Mouse (Mus musculus) hematopoietic multipotent progenitor cell, adult 10-12 weeks (in vitro differentiated cells): Measurements from ENCODE around the gene Gm20481. TPM values are rescaled to one million over a fixed set of nuclear protein-coding genes. Genes with fewer than 3 reads are reported as not detected.

Source experiments
- polyA plus RNA-seq: library from polyadenylated mRNA; stranded (reverse); fragments of >175 nt; gene quantifications from 2 replicates; pipeline ENCODE4 v1.2.3, GENCODE M21; 2012; ENCODE audit warnings: low replicate concordance

Gene Gm20481
- polyA plus RNA-seq: not detected in 2 replicates

GRCm38 (mm10) chr17:34969822-34970221, at the start of gene Gm20481:
Gene Gm20481 (plus strand): TSS chr17:34969912.

GRCm38 (mm10) chr17:34931061-34931734, 38.5 kb upstream of the Gm20481 start, which contains the start of gene Neu1:
Gene Neu1 (plus strand): TSS chr17:34931253.

GRCm38 (mm10) chr17:34959130-34959778, 10.5 kb upstream of the Gm20481 start, which contains the start of gene Hspa1b:
Gene Hspa1b (minus strand): TSS chr17:34959238.

GRCm38 (mm10) chr17:34972069-34972749, 2.5 kb downstream of the Gm20481 start, which contains the start of the genes Hspa1a and Hspa1l:
Gene Hspa1a (minus strand): TSS chr17:34972156.
Gene Hspa1l (plus strand): TSS chr17:34972703.

DNA sequence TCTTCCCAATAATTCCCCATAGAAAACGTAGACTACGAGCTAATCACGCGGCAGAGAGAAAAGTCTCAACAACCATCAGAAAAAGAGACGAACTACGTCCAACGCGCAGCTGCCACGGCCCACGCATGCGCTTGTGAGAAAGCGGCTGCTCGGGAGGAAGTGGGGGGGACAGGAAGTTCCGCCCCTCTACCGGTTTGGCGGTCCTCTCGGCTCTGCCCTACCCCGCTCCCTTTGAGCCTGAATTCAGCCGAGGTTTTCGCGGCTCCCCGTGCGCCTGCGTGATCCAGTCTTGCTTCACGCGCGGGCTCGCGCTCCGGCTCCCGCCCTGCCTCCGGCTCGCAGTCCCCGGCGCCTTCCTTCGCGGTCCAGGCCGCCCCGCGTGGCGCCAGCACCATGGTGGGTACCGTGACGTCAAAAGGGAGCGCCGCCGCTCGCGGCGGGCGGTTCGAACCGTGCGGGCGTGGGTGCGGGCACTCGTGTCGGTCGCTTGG, 12.0 kb downstream of the Gm20481 start, which contains the start of gene Lsm2:
Gene Lsm2 (plus strand): TSS at position 173 of the 491 bp plus-strand sequence.

DNA sequence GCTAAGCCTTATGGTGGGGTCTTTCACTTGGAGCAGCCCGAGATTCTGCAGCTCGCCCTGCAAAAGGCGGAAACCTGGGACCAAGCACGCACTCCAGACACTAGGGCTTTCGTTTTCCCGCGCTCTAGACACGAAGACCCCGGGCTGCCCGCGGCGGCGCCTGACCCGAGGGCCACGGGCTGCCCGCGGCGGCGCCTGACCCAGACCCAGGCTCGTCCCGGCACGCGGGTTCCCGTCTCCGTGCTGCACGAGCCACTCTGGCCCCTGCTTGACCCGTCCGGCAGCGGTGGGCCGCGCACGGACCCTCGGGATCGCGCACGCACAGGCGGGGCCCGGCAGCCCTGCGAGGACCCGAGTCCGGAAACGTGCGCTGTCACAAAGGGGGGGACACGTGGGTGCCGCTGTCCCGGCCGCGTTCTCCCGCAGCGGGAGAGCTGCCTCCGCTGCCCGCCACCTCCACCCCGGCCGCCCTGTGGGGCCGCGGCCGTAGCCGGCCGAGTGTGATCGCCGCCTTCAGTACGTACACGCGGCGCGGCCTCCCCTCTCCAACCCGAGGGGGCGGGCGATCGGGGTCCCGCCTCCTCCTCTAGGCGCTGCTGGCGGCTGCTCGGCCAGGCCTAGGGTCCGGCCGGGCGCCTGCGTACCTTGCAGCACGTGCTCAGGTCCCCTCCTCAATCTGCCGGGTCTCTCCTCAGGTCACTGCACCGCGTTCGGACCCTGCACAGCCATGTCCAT, 31.2 kb downstream of the Gm20481 start, which contains the start of gene Vars:
Gene Vars (plus strand): TSS at position 271 of the 735 bp plus-strand sequence.

DNA sequence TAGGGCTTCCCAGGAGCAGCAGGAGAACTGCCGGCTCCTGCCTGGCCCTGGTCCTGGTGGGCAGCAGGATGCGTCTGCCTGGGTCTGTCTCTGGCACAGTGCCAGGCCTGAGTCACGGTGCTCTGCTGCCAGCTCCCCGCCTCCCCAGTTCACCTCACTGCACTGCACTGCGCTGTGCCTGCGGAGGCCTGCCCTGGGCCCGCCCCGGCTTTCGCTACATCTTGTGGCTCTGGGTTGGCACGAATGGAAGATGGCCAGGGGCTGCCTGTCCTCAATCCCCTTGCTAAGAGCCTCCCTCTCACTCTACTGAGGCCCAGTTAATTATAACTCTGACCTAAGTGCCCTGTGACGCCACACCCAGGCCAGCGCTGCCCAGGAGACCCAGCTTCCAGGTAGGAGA, 46.7 kb downstream of the Gm20481 start, which contains the start of gene Vwa7:
Gene Vwa7 (plus strand): TSS at position 204 of the 400 bp plus-strand sequence.

Other genes with a start within 250 kb of the Gm20481 start
- gene C4b, start 226.0 kb upstream of the Gm20481 start, polyA plus RNA-seq: 1.6 and 2.8 TPM in 2 replicates
- gene Cyp21a1, start 165.4 kb upstream of the Gm20481 start, polyA plus RNA-seq: 0.26 and 0.85 TPM in 2 replicates
- gene Stk19, start 133.0 kb upstream of the Gm20481 start, polyA plus RNA-seq: 35.1 and 41.2 TPM in 2 replicates
- 64.7 and 107 TPM in 2 replicates for gene Dxo, start 132.9 kb upstream of the Gm20481 start, polyA plus RNA-seq
- 73.9 and 94.6 TPM in 2 replicates for gene Skiv2l, start 119.7 kb upstream of the Gm20481 start, polyA plus RNA-seq
- gene Nelfe, start 119.5 kb upstream of the Gm20481 start, polyA plus RNA-seq: 110 and 113 TPM in 2 replicates
- gene Cfb, start 107.4 kb upstream of the Gm20481 start, polyA plus RNA-seq: 0.42 and 1.0 TPM in 2 replicates
- 12.3 and 13.4 TPM in 2 replicates for gene Zbtb12, start 90.4 kb upstream of the Gm20481 start, polyA plus RNA-seq
- gene Gm20547, start 87.9 kb upstream of the Gm20481 start, polyA plus RNA-seq: 0.10 TPM in 1 of 2 replicates, not detected in the other
- 1.6 and 6.5 TPM in 2 replicates for gene C2, start 71.6 kb upstream of the Gm20481 start, polyA plus RNA-seq
- gene Ehmt2, start 71.4 kb upstream of the Gm20481 start, polyA plus RNA-seq: 299 and 719 TPM in 2 replicates
- gene Slc44a4, start 55.4 kb upstream of the Gm20481 start, polyA plus RNA-seq: not detected in 2 replicates
- gene Neu1, start 38.7 kb upstream of the Gm20481 start, polyA plus RNA-seq: 46.6 and 61.8 TPM in 2 replicates
- 3.0 and 6.4 TPM in 2 replicates for gene Hspa1b, start 10.7 kb upstream of the Gm20481 start, polyA plus RNA-seq
- 0.68 and 2.2 TPM in 2 replicates for gene Hspa1a, start 2.2 kb downstream of the Gm20481 start, polyA plus RNA-seq
- not detected in 2 replicates for gene Hspa1l, start 2.8 kb downstream of the Gm20481 start, polyA plus RNA-seq
- 51.7 and 75.3 TPM in 2 replicates for gene Lsm2, start 11.9 kb downstream of the Gm20481 start, polyA plus RNA-seq
- 768 and 1,214 TPM in 2 replicates for gene Vars, start 31.1 kb downstream of the Gm20481 start, polyA plus RNA-seq
- gene Vwa7, start 46.7 kb downstream of the Gm20481 start, polyA plus RNA-seq: 0.51 and 1.3 TPM in 2 replicates
- 93.8 and 249 TPM in 2 replicates for gene Sapcd1, start 58.1 kb downstream of the Gm20481 start, polyA plus RNA-seq
- 54.6 and 127 TPM in 2 replicates for gene Msh5, start 76.8 kb downstream of the Gm20481 start, polyA plus RNA-seq
- 161 and 172 TPM in 2 replicates for gene Clic1, start 80.1 kb downstream of the Gm20481 start, polyA plus RNA-seq
- 6.4 and 6.5 TPM in 2 replicates for gene Ddah2, start 89.1 kb downstream of the Gm20481 start, polyA plus RNA-seq
- gene Ly6g6c, start 95.5 kb downstream of the Gm20481 start, polyA plus RNA-seq: 0.17 TPM in 1 of 2 replicates, not detected in the other
- 0.16 and 0.42 TPM in 2 replicates for gene Mpig6b, start 96.3 kb downstream of the Gm20481 start, polyA plus RNA-seq
- not detected in 2 replicates for gene Ly6g6e, start 107.0 kb downstream of the Gm20481 start, polyA plus RNA-seq
- not detected in 2 replicates for gene Ly6g6d, start 108.2 kb downstream of the Gm20481 start, polyA plus RNA-seq
- not detected in 2 replicates for gene Ly6g6f, start 115.7 kb downstream of the Gm20481 start, polyA plus RNA-seq
- gene Abhd16a, start 119.4 kb downstream of the Gm20481 start, polyA plus RNA-seq: 115 and 170 TPM in 2 replicates
- not detected in 2 replicates for gene Ly6g5c, start 138.4 kb downstream of the Gm20481 start, polyA plus RNA-seq
- 0.24 and 0.66 TPM in 2 replicates for gene Ly6g5b, start 145.5 kb downstream of the Gm20481 start, polyA plus RNA-seq
- gene Gpank1, start 151.5 kb downstream of the Gm20481 start, polyA plus RNA-seq: 76.2 and 161 TPM in 2 replicates
- gene Csnk2b, start 152.1 kb downstream of the Gm20481 start, polyA plus RNA-seq: 50.0 and 73.9 TPM in 2 replicates
- gene D17H6S53E, start 156.5 kb downstream of the Gm20481 start, polyA plus RNA-seq: 21.2 and 21.9 TPM in 2 replicates
- gene Apom, start 162.1 kb downstream of the Gm20481 start, polyA plus RNA-seq: 0.18 and 0.28 TPM in 2 replicates
- 414 and 841 TPM in 2 replicates for gene Bag6, start 165.3 kb downstream of the Gm20481 start, polyA plus RNA-seq
- gene Prrc2a, start 195.0 kb downstream of the Gm20481 start, polyA plus RNA-seq: 1,121 and 1,280 TPM in 2 replicates
- 7.8 and 19.1 TPM in 2 replicates for gene Aif1, start 206.2 kb downstream of the Gm20481 start, polyA plus RNA-seq
- 28.4 and 125 TPM in 2 replicates for gene Lst1, start 218.5 kb downstream of the Gm20481 start, polyA plus RNA-seq
- 883 and 1,534 TPM in 2 replicates for gene Ltb, start 224.5 kb downstream of the Gm20481 start, polyA plus RNA-seq
- 8.2 and 10.3 TPM in 2 replicates for gene Tnf, start 232.1 kb downstream of the Gm20481 start, polyA plus RNA-seq
- 20.2 and 29.6 TPM in 2 replicates for gene Lta, start 235.4 kb downstream of the Gm20481 start, polyA plus RNA-seq